Mouse (Mus musculus): Measurements from ENCODE around the gene Tbl2.

GRCm38 (mm10) chr5:135129747-135130146, 19.7 kb upstream of the Tbl2 start:
- TF ChIP-seq CTCF (IDR thresholded peaks at IDR 0.05; ENCODE audit: low read depth, low read length), result no peak
- no peak for TF ChIP-seq POLR2A (IDR thresholded peaks at IDR 0.05; ENCODE audit: borderline replicate concordance, low read depth, low read length)

All from bone marrow macrophage, adult 2 months (primary cell).